Mouse (Mus musculus): Measurements from ENCODE around the gene Pou5f2.

- TF ChIP-seq CTCF (IDR thresholded peaks at IDR 0.05) (no peak), EP300 (IDR thresholded peaks at IDR 0.05) (no peak)
These were observed 47.6 kb upstream of the Pou5f2 start for GRCm38 (mm10) chr13:77977121-77977520.
